Mouse (Mus musculus): ENCODE measurements around the gene Pecr.

GRCm38 (mm10) chr1:72263099-72263498 lies 21.0 kb downstream of the Pecr start:
- TF ChIP-seq CTCF (IDR thresholded peaks at IDR 0.05; ENCODE audit: control insufficient read depth, insufficient read depth, low read length) (no peak), POLR2A (IDR thresholded peaks at IDR 0.05; ENCODE audit: borderline replicate concordance, control insufficient read depth, low read depth, low read length) (no peak)
